Mouse (Mus musculus): ENCODE results near the gene Trmo. TPM values are rescaled to one million over a fixed set of nuclear protein-coding genes. Genes with fewer than 3 reads are reported as not detected.
A peak's percentile ranks its signal among the peaks of the same experiment; 100 is the strongest.

Trmo gene
- 2.0 and 3.1 TPM in 2 replicates for polyA plus RNA-seq (2012; rRNA removed)

GRCm38 (mm10) chr4:46389013-46389611 is at the start of gene Trmo:
Gene Trmo, minus strand, starts transcription at chr4:46389437.
- TF ChIP-seq CTCF (IDR thresholded peaks at IDR 0.05; ENCODE audit: extremely low read depth, insufficient read length, insufficient replicate concordance, low read depth, low read length) (no peak), POLR2A (IDR thresholded peaks at IDR 0.05; ENCODE audit: low read depth, low read length) (peak; percentile 90)
- peak within 1 kb of the TSS; percentile 91 for H3K27ac ChIP-seq (ENCODE audit: insufficient read depth, low read depth, low read length)
- peaks cover 3% of the 10 kb centered on the region for H3K36me3 ChIP-seq (ENCODE audit: control insufficient read depth, insufficient read depth, low read length)
- under 1% methylated on average over 56 of the region's 56 CpGs for WGBS
- peaks cover 2% of the 10 kb centered on the region; the same call in 1 of the 2 replicates for H3K4me1 ChIP-seq (ENCODE audit: control insufficient read depth, insufficient read depth, insufficient read length, low read length)
- no peaks in the 10 kb centered on the region for H3K27me3 ChIP-seq (ENCODE audit: control insufficient read depth, insufficient read depth, low read length)
- peak within 1 kb of the TSS; percentile 67 for H3K4me3 ChIP-seq (ENCODE audit: low read depth, low read length)

- no peaks in the 10 kb centered on the region for H3K4me1 ChIP-seq (ENCODE audit: control insufficient read depth, insufficient read depth, insufficient read length, low read length)
- no peak overlapping the region for H3K4me3 ChIP-seq (ENCODE audit: low read depth, low read length)
- H3K36me3 ChIP-seq (ENCODE audit: control insufficient read depth, insufficient read depth, low read length), result no peaks in the 10 kb centered on the region
- TF ChIP-seq CTCF (IDR thresholded peaks at IDR 0.05; ENCODE audit: extremely low read depth, insufficient read length, insufficient replicate concordance, low read depth, low read length) (no peak), POLR2A (IDR thresholded peaks at IDR 0.05; ENCODE audit: low read depth, low read length) (no peak)
- WGBS, result 60% methylated on average over 12 of the region's 12 CpGs
- H3K27me3 ChIP-seq (ENCODE audit: control insufficient read depth, insufficient read depth, low read length), result no peaks in the 10 kb centered on the region
- H3K27ac ChIP-seq (ENCODE audit: insufficient read depth, low read depth, low read length), result no peak overlapping the region
Measured at GRCm38 (mm10) chr4:46432339-46433036, 43.3 kb upstream of the Trmo start.

GRCm38 (mm10) chr4:46428903-46429499 is 39.8 kb upstream of the Trmo start:
- H3K36me3 ChIP-seq (ENCODE audit: control insufficient read depth, insufficient read depth, low read length), result no peaks in the 10 kb centered on the region
- peaks cover 4% of the 10 kb centered on the region; the same call in 1 of the 2 replicates for H3K4me1 ChIP-seq (ENCODE audit: control insufficient read depth, insufficient read depth, insufficient read length, low read length)
- WGBS, result 75% methylated on average over 10 of the region's 10 CpGs
- H3K4me3 ChIP-seq (ENCODE audit: low read depth, low read length), result no peak overlapping the region
- H3K27me3 ChIP-seq (ENCODE audit: control insufficient read depth, insufficient read depth, low read length), result no peaks in the 10 kb centered on the region
- TF ChIP-seq POLR2A (IDR thresholded peaks at IDR 0.05; ENCODE audit: low read depth, low read length), result no peak
- H3K27ac ChIP-seq (ENCODE audit: insufficient read depth, low read depth, low read length), result no peak overlapping the region

- H3K27ac ChIP-seq (ENCODE audit: insufficient read depth, low read depth, low read length), result no peak overlapping the region
- WGBS, result 82% methylated on average over 8 of the region's 8 CpGs
- no peaks in the 10 kb centered on the region for H3K27me3 ChIP-seq (ENCODE audit: control insufficient read depth, insufficient read depth, low read length)
- H3K36me3 ChIP-seq (ENCODE audit: control insufficient read depth, insufficient read depth, low read length), result no peaks in the 10 kb centered on the region
- H3K4me3 ChIP-seq (ENCODE audit: low read depth, low read length), result no peak overlapping the region
- TF ChIP-seq POLR2A (IDR thresholded peaks at IDR 0.05; ENCODE audit: low read depth, low read length), result no peak
- TF ChIP-seq CTCF (IDR thresholded peaks at IDR 0.05; ENCODE audit: extremely low read depth, insufficient read length, insufficient replicate concordance, low read depth, low read length), result no peak
- peaks cover 4% of the 10 kb centered on the region; the same call in 1 of the 2 replicates for H3K4me1 ChIP-seq (ENCODE audit: control insufficient read depth, insufficient read depth, insufficient read length, low read length)
Measured at GRCm38 (mm10) chr4:46422625-46423024, 33.4 kb upstream of the Trmo start.

- Histone ChIP-seq H3K4me1 (ENCODE audit: control insufficient read depth, insufficient read depth, insufficient read length, low read length) (no peaks in the 10 kb centered on the region), H3K4me3 (ENCODE audit: low read depth, low read length) (no peak overlapping the region), H3K27me3 (ENCODE audit: control insufficient read depth, insufficient read depth, low read length) (no peaks in the 10 kb centered on the region), H3K27ac (ENCODE audit: insufficient read depth, low read depth, low read length) (no peak overlapping the region), H3K36me3 (ENCODE audit: control insufficient read depth, insufficient read depth, low read length) (no peaks in the 10 kb centered on the region)
- TF ChIP-seq POLR2A (IDR thresholded peaks at IDR 0.05; ENCODE audit: low read depth, low read length) (no peak), CTCF (IDR thresholded peaks at IDR 0.05; ENCODE audit: extremely low read depth, insufficient read length, insufficient replicate concordance, low read depth, low read length) (no peak)
- WGBS, result 66% methylated on average over 9 of the region's 9 CpGs
Measured at GRCm38 (mm10) chr4:46418851-46419250, 29.6 kb upstream of the Trmo start.

GRCm38 (mm10) chr4:46417491-46417890 is 28.3 kb upstream of the Trmo start:
- Histone ChIP-seq H3K4me3 (ENCODE audit: low read depth, low read length) (no peak overlapping the region), H3K27me3 (ENCODE audit: control insufficient read depth, insufficient read depth, low read length) (no peaks in the 10 kb centered on the region), H3K27ac (ENCODE audit: insufficient read depth, low read depth, low read length) (no peak overlapping the region), H3K36me3 (ENCODE audit: control insufficient read depth, insufficient read depth, low read length) (no peaks in the 10 kb centered on the region), H3K4me1 (ENCODE audit: control insufficient read depth, insufficient read depth, insufficient read length, low read length) (no peaks in the 10 kb centered on the region)
- WGBS, result 62% methylated on average over 3 of the region's 3 CpGs
- TF ChIP-seq CTCF (IDR thresholded peaks at IDR 0.05; ENCODE audit: extremely low read depth, insufficient read length, insufficient replicate concordance, low read depth, low read length), result no peak

- TF ChIP-seq CTCF (IDR thresholded peaks at IDR 0.05; ENCODE audit: extremely low read depth, insufficient read length, insufficient replicate concordance, low read depth, low read length), result no peak
- no peak for TF ChIP-seq POLR2A (IDR thresholded peaks at IDR 0.05; ENCODE audit: low read depth, low read length)
- H3K27ac ChIP-seq (ENCODE audit: insufficient read depth, low read depth, low read length), result no peak within 1 kb of the TSS
- H3K4me1 ChIP-seq (ENCODE audit: control insufficient read depth, insufficient read depth, insufficient read length, low read length), result no peaks in the 10 kb centered on the region
- no peak within 1 kb of the TSS for H3K4me3 ChIP-seq (ENCODE audit: low read depth, low read length)
- H3K27me3 ChIP-seq (ENCODE audit: control insufficient read depth, insufficient read depth, low read length), result no peaks in the 10 kb centered on the region
- 79% methylated on average over 7 of the region's 7 CpGs for WGBS
- H3K36me3 ChIP-seq (ENCODE audit: control insufficient read depth, insufficient read depth, low read length), result no peaks in the 10 kb centered on the region
Measured at GRCm38 (mm10) chr4:46413406-46413805, 24.2 kb upstream of the Trmo start, which contains the start of gene Hemgn. Gene Hemgn, minus strand, starts transcription at chr4:46413506.
